8 mouse cellular contexts compared by ENCODE assay signal in genomic region chr8:71728826-71729620, GRCm38 (mm10). TPM values are rescaled to one million over a fixed set of nuclear protein-coding genes. Genes with fewer than 3 reads are reported as not detected.
DNase-seq lines count a peak whose midpoint lies in the region; ATAC-seq and TF ChIP-seq lines count a peak whose summit lies in the region.

No protein-coding gene starts in this region.

- H3K27ac ChIP-seq in lung, embryonic 14.5 days (ENCODE audit: low read depth), result no peak overlapping the region
- peak overlapping the region; percentile 6; the same call in 1 of the 2 replicates for H3K27ac ChIP-seq in hindbrain, embryonic 11.5 days (ENCODE audit: low read depth, low read length)

- DNase-seq in lung, embryonic 14.5 days, result no peak
- no peak for DNase-seq in lung, postnatal 25 days (ENCODE audit: low spot score)
- DNase-seq in cerebellum, adult 8-10 months, result peak; percentile 30
- no peak for DNase-seq in hindbrain, embryonic 11.5 days (ENCODE audit: low spot score)
- peak; percentile 74 for DNase-seq in thymus, postnatal 4 days
- no peak for DNase-seq in frontal cortex, postnatal 14 days (ENCODE audit: low spot score in 2 of 2)
- no peak for DNase-seq in urinary bladder, adult 2 months (ENCODE audit: low spot score)

- peaks cover 26% of the 10 kb centered on the region for H3K27me3 ChIP-seq in lung, embryonic 14.5 days (ENCODE audit: insufficient read depth, low read length)
- H3K27me3 ChIP-seq in hindbrain, embryonic 11.5 days (ENCODE audit: control insufficient read depth, insufficient read depth, low read length), result no peaks in the 10 kb centered on the region; the same call in 1 of the 2 replicates

- 0 out of 2 replicates have a peak, but pooled peaks cover 5% of the 10 kb centered on the region for H3K4me1 ChIP-seq in lung, embryonic 14.5 days (ENCODE audit: insufficient read depth)
- H3K4me1 ChIP-seq in hindbrain, embryonic 11.5 days (replicated peaks; ENCODE audit: control insufficient read depth, insufficient read depth, low read length), result 0 out of 2 replicates have a peak, but pooled peaks cover 8% of the 10 kb centered on the region

- no peak for TF ChIP-seq CTCF in lung, embryonic 14.5 days (IDR thresholded peaks at IDR 0.05; ENCODE audit: low read depth)

- 3% methylated on average over 14 of the region's 16 CpGs for WGBS in lung, embryonic 14.5 days
- 6% methylated on average over 14 of the region's 16 CpGs for WGBS in hindbrain, embryonic 11.5 days

- H3K4me3 ChIP-seq in lung, embryonic 14.5 days (ENCODE audit: low read depth, low read length), result peak overlapping the region; percentile 14; the same call in 1 of the 2 replicates
- peak overlapping the region; percentile 22 for H3K4me3 ChIP-seq in hindbrain, embryonic 11.5 days (ENCODE audit: low read depth, low read length)

- peak overlapping the region; percentile 58 for H3K4me2 ChIP-seq in lung, embryonic 14.5 days
- peak overlapping the region; percentile 55 for H3K4me2 ChIP-seq in hindbrain, embryonic 11.5 days (replicated peaks; ENCODE audit: low read depth, low read length)

- H3K9ac ChIP-seq in lung, embryonic 14.5 days, result no peak overlapping the region
- H3K9ac ChIP-seq in hindbrain, embryonic 11.5 days (ENCODE audit: low read depth, low read length), result no peak overlapping the region

- H3K9me3 ChIP-seq in lung, embryonic 14.5 days (ENCODE audit: low read depth, low read length), result no peaks in the 10 kb centered on the region
- H3K9me3 ChIP-seq in hindbrain, embryonic 11.5 days (ENCODE audit: control insufficient read depth, low read length), result no peaks in the 10 kb centered on the region

- H3K36me3 ChIP-seq in lung, embryonic 14.5 days (ENCODE audit: insufficient read depth), result no peaks in the 10 kb centered on the region
- no peaks in the 10 kb centered on the region for H3K36me3 ChIP-seq in hindbrain, embryonic 11.5 days (ENCODE audit: control insufficient read depth, insufficient read depth, low read length)

- ATAC-seq in lung, embryonic 14.5 days (ENCODE audit: insufficient read depth), result 0 out of 2 replicates have a peak, but pooled peaks have one; percentile 26
- peak; percentile 7; the same call in 1 of the 2 replicates for ATAC-seq in hindbrain, embryonic 11.5 days (ENCODE audit: low FRiP score)
- peak; percentile 59 for ATAC-seq in megakaryocyte progenitor cell, adult 5-6 weeks (replicated peaks; ENCODE audit: poor library complexity)

RNA-seq across cellular contexts. Expression of gene Fcho1, which starts 3.5 kb away (rescaled TPM):
- polyA plus RNA-seq in lung, embryonic 14.5 days (2014; fragmentation: Nextera tagmentation; extraction: Ambion mirVana), result 3.9 and 4.5 TPM in 2 replicates
- polyA plus RNA-seq in hindbrain, embryonic 11.5 days (2014; fragmentation: Nextera tagmentation; extraction: Ambion mirVana), result 13.6 and 15.0 TPM in 2 replicates
- total RNA-seq in megakaryocyte progenitor cell, adult 5-6 weeks (2015), result 49.8 and 51.5 TPM in 2 replicates
- 83.6 and 91.1 TPM in 2 replicates for total RNA-seq in megakaryocyte progenitor cell, adult 5-6 weeks (2017)
- 4.5 and 5.3 TPM in 2 replicates for polyA plus RNA-seq in urinary bladder, adult 2 months (2012; rRNA removed)

RNA-seq across cellular contexts. Expression of gene B3gnt3, which starts 27.4 kb away (rescaled TPM):
- polyA plus RNA-seq in lung, embryonic 14.5 days (2014; fragmentation: Nextera tagmentation; extraction: Ambion mirVana), result 2.1 and 2.3 TPM in 2 replicates
- polyA plus RNA-seq in hindbrain, embryonic 11.5 days (2014; fragmentation: Nextera tagmentation; extraction: Ambion mirVana), result 0.36 and 0.45 TPM in 2 replicates
- total RNA-seq in megakaryocyte progenitor cell, adult 5-6 weeks (2015), result 0.15 and 0.54 TPM in 2 replicates
- total RNA-seq in megakaryocyte progenitor cell, adult 5-6 weeks (2017), result 0.12 and 0.34 TPM in 2 replicates
- 4.8 and 7.4 TPM in 2 replicates for polyA plus RNA-seq in urinary bladder, adult 2 months (2012; rRNA removed)

RNA-seq across cellular contexts. Expression of gene Insl3, which starts 40.0 kb away (rescaled TPM):
- 0.87 and 1.0 TPM in 2 replicates for polyA plus RNA-seq in lung, embryonic 14.5 days (2014; fragmentation: Nextera tagmentation; extraction: Ambion mirVana)
- polyA plus RNA-seq in hindbrain, embryonic 11.5 days (2014; fragmentation: Nextera tagmentation; extraction: Ambion mirVana), result 0.35 and 0.37 TPM in 2 replicates
- 7.1 and 7.2 TPM in 2 replicates for total RNA-seq in megakaryocyte progenitor cell, adult 5-6 weeks (2015)
- total RNA-seq in megakaryocyte progenitor cell, adult 5-6 weeks (2017), result 1.2 and 1.8 TPM in 2 replicates
- polyA plus RNA-seq in urinary bladder, adult 2 months (2012; rRNA removed), result 7.7 and 11.7 TPM in 2 replicates

RNA-seq across cellular contexts. Expression of gene Jak3, which starts 52.9 kb away (rescaled TPM):
- polyA plus RNA-seq in lung, embryonic 14.5 days (2014; fragmentation: Nextera tagmentation; extraction: Ambion mirVana), result 7.2 and 7.8 TPM in 2 replicates
- 0.99 and 1.4 TPM in 2 replicates for polyA plus RNA-seq in hindbrain, embryonic 11.5 days (2014; fragmentation: Nextera tagmentation; extraction: Ambion mirVana)
- total RNA-seq in megakaryocyte progenitor cell, adult 5-6 weeks (2015), result 9.3 and 11.8 TPM in 2 replicates
- total RNA-seq in megakaryocyte progenitor cell, adult 5-6 weeks (2017), result 7.7 and 9.9 TPM in 2 replicates
- 14.9 and 17.1 TPM in 2 replicates for polyA plus RNA-seq in urinary bladder, adult 2 months (2012; rRNA removed)

RNA-seq across cellular contexts. Expression of gene Unc13a, which starts 57.5 kb away (rescaled TPM):
- polyA plus RNA-seq in lung, embryonic 14.5 days (2014; fragmentation: Nextera tagmentation; extraction: Ambion mirVana), result 0.46 and 0.64 TPM in 2 replicates
- polyA plus RNA-seq in hindbrain, embryonic 11.5 days (2014; fragmentation: Nextera tagmentation; extraction: Ambion mirVana), result 7.3 and 9.1 TPM in 2 replicates
- 0.64 and 1.8 TPM in 2 replicates for total RNA-seq in megakaryocyte progenitor cell, adult 5-6 weeks (2015)
- 0.79 and 0.98 TPM in 2 replicates for total RNA-seq in megakaryocyte progenitor cell, adult 5-6 weeks (2017)
- polyA plus RNA-seq in urinary bladder, adult 2 months (2012; rRNA removed), result 0.44 and 0.47 TPM in 2 replicates

Comparison
In these comparisons a context has a peak if more than half of its experiments do, and no peak if none do; other contexts are left out.
1. ATAC-seq: peak in every context shown above with its lines; median percentile 59 in megakaryocyte progenitor cell, adult 5-6 weeks; 26 in lung, embryonic 14.5 days; 7 in hindbrain, embryonic 11.5 days.
2. DNase-seq: peak in cerebellum, adult 8-10 months (single experiment) and thymus, postnatal 4 days (single experiment); none in lung, embryonic 14.5 days (single experiment), lung, postnatal 25 days (single experiment), hindbrain, embryonic 11.5 days (single experiment), frontal cortex, postnatal 14 days (0 of 2) and urinary bladder, adult 2 months (single experiment).